Mouse (Mus musculus): ENCODE results near the gene Zfp977.

- TF ChIP-seq GATA1 (IDR thresholded peaks at IDR 0.05; ENCODE audit: borderline replicate concordance, low read length) (no peak), FLI1 (IDR thresholded peaks at IDR 0.05; ENCODE audit: low read length) (no peak)
Measured at GRCm38 (mm10) chr7:42578488-42578887, 13.9 kb downstream of the Zfp977 start, which contains the start of gene Gm21028.

Measured in megakaryocyte, embryonic 14.5 days (primary cell).